Mouse (Mus musculus): ENCODE results near the gene Abhd8. TPM values are rescaled to one million over a fixed set of nuclear protein-coding genes. Genes with fewer than 3 reads are reported as not detected.

Gene Abhd8
- polyA plus RNA-seq, 1 experiment from 2014 or later, result 15.2 TPM

GRCm38 (mm10) chr8:71457659-71458270, 5.7 kb downstream of the Abhd8 start:
- ATAC-seq, result no peak
- H3K9ac ChIP-seq (ENCODE audit: low read depth, low read length), result no peak overlapping the region
- H3K4me3 ChIP-seq (ENCODE audit: low read depth, low read length), result no peak overlapping the region
- WGBS, result 83% methylated on average over 20 of the region's 20 CpGs
- H3K36me3 ChIP-seq (ENCODE audit: control insufficient read depth, insufficient read depth), result no peaks in the 10 kb centered on the region; the same call in 1 of the 2 replicates
- H3K27me3 ChIP-seq (replicated peaks; ENCODE audit: control insufficient read depth, insufficient read depth, low read length), result no peaks in the 10 kb centered on the region
- no peak for TF ChIP-seq CTCF (IDR thresholded peaks at IDR 0.05; ENCODE audit: low read depth)
- H3K4me1 ChIP-seq (replicated peaks; ENCODE audit: control insufficient read depth, insufficient read depth, low read length), result no peaks in the 10 kb centered on the region; the same call in 1 of the 2 replicates
- no peak overlapping the region for H3K27ac ChIP-seq (ENCODE audit: low read depth, low read length)
- H3K9me3 ChIP-seq (ENCODE audit: control insufficient read depth), result no peaks in the 10 kb centered on the region
- no peak overlapping the region for H3K4me2 ChIP-seq (replicated peaks; ENCODE audit: low read depth)

DNA sequence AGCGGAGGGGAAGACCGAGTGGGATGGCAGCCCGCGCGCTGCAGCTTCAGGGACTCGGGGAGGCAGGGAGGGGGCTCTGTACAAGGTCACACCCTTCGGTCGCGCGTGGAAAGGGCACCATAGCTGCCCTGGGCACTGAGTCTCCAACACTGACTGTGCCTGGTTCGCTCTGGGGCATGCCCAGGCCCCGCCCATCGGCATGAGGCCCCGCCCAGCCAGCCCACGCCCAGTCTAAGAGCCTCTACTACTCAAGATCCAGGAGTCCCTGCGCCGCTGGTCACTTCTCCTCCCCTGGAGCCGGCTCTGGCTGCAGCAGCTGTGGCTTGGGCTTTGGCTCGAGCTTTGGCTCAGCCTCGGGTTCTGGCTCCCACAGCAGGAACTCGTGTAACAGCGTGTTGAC, 6.5 kb downstream of the Abhd8 start:
- Histone ChIP-seq H3K36me3 (ENCODE audit: control insufficient read depth, insufficient read depth) (no peaks in the 10 kb centered on the region; the same call in 1 of the 2 replicates), H3K4me3 (ENCODE audit: low read depth, low read length) (no peak overlapping the region), H3K27me3 (replicated peaks; ENCODE audit: control insufficient read depth, insufficient read depth, low read length) (no peaks in the 10 kb centered on the region), H3K9ac (ENCODE audit: low read depth, low read length) (no peak overlapping the region), H3K4me1 (replicated peaks; ENCODE audit: control insufficient read depth, insufficient read depth, low read length) (no peaks in the 10 kb centered on the region), H3K4me2 (replicated peaks; ENCODE audit: low read depth) (no peak overlapping the region), H3K9me3 (ENCODE audit: control insufficient read depth) (no peaks in the 10 kb centered on the region), H3K27ac (ENCODE audit: low read depth, low read length) (no peak overlapping the region)
- no peak for ATAC-seq
- no peak for TF ChIP-seq CTCF (IDR thresholded peaks at IDR 0.05; ENCODE audit: low read depth)
- 42% methylated on average over 22 of the region's 22 CpGs for WGBS

DNA sequence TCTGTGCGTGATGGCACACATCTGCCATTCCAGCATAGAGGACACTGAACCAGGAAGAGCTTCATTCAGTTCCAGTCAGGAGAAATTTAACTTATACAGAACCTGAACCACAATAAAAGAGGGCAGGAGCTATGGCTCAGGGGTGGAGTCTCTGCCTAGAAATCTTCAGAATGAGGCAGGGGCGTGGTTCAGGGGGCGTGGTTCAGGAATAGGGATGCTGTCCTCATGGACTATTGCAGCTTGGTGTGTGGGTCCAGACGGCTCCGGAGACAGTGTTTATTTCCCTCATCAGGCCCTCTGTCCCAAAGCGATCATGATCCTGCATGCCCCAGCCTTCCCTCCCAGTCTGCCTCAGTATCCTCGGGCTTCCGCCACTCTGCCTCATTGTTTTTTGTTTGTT, 8.8 kb downstream of the Abhd8 start:
- Histone ChIP-seq H3K27ac (ENCODE audit: low read depth, low read length) (no peak overlapping the region), H3K36me3 (ENCODE audit: control insufficient read depth, insufficient read depth) (no peaks in the 10 kb centered on the region), H3K9ac (ENCODE audit: low read depth, low read length) (no peak overlapping the region), H3K4me3 (ENCODE audit: low read depth, low read length) (no peak overlapping the region), H3K9me3 (ENCODE audit: control insufficient read depth) (no peaks in the 10 kb centered on the region), H3K27me3 (replicated peaks; ENCODE audit: control insufficient read depth, insufficient read depth, low read length) (no peaks in the 10 kb centered on the region), H3K4me1 (replicated peaks; ENCODE audit: control insufficient read depth, insufficient read depth, low read length) (no peaks in the 10 kb centered on the region), H3K4me2 (replicated peaks; ENCODE audit: low read depth) (no peak overlapping the region)
- TF ChIP-seq CTCF (IDR thresholded peaks at IDR 0.05; ENCODE audit: low read depth), result no peak
- WGBS, result 71% methylated on average over 8 of the region's 8 CpGs
- ATAC-seq, result no peak

DNA sequence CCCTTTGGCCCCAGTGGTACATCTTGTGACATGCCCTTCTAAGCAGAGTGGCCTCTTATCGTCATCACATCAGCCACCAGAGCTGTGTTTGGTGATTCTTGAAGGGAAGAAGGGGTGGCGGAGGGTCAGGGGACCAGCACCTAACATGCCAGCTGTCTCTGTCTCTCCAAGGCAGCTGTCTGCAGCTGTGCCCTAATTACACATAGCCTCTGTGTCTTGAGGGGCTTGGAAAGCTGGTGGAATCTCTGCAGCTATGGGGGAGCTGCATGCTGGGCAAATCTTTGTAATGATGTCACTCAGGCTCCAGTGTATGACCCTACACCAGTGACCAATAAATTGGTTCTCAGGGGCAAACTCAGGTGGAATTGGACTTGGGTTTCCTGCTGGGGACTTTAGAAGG, 10.8 kb downstream of the Abhd8 start:
- WGBS, result 74% methylated on average over 2 of the region's 2 CpGs
- no peak for ATAC-seq
- Histone ChIP-seq H3K9me3 (ENCODE audit: control insufficient read depth) (no peaks in the 10 kb centered on the region), H3K4me1 (replicated peaks; ENCODE audit: control insufficient read depth, insufficient read depth, low read length) (no peaks in the 10 kb centered on the region), H3K27ac (ENCODE audit: low read depth, low read length) (no peak overlapping the region), H3K27me3 (replicated peaks; ENCODE audit: control insufficient read depth, insufficient read depth, low read length) (no peaks in the 10 kb centered on the region), H3K4me2 (replicated peaks; ENCODE audit: low read depth) (no peak overlapping the region), H3K4me3 (ENCODE audit: low read depth, low read length) (no peak overlapping the region), H3K9ac (ENCODE audit: low read depth, low read length) (no peak overlapping the region), H3K36me3 (ENCODE audit: control insufficient read depth, insufficient read depth) (no peaks in the 10 kb centered on the region)
- TF ChIP-seq CTCF (IDR thresholded peaks at IDR 0.05; ENCODE audit: low read depth), result no peak

DNA sequence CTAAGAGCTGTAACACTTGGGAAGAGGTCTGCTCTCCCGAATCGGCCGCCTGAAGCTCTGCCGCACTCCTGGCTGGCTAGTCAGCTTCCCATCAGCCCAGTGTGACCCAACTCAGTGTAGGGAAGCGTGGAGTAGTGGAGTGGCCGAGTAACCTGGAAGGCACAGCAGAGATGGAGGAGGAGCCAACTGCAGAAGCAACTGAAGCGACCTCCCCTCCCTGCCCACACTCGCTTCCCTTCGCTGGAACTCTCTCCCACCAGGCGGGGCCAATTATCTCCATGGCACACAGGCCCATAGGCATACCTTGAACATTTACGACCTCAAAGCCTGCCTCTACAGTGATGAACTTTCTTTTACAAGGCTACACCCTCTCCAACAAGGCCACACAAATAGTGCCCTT, 11.7 kb downstream of the Abhd8 start:
- Histone ChIP-seq H3K4me2 (replicated peaks; ENCODE audit: low read depth) (no peak overlapping the region), H3K27ac (ENCODE audit: low read depth, low read length) (no peak overlapping the region), H3K4me1 (replicated peaks; ENCODE audit: control insufficient read depth, insufficient read depth, low read length) (no peaks in the 10 kb centered on the region), H3K27me3 (replicated peaks; ENCODE audit: control insufficient read depth, insufficient read depth, low read length) (no peaks in the 10 kb centered on the region), H3K4me3 (ENCODE audit: low read depth, low read length) (no peak overlapping the region), H3K9ac (ENCODE audit: low read depth, low read length) (no peak overlapping the region), H3K9me3 (ENCODE audit: control insufficient read depth) (no peaks in the 10 kb centered on the region), H3K36me3 (ENCODE audit: control insufficient read depth, insufficient read depth) (no peaks in the 10 kb centered on the region)
- 40% methylated on average over 11 of the region's 11 CpGs for WGBS
- no peak for TF ChIP-seq CTCF (IDR thresholded peaks at IDR 0.05; ENCODE audit: low read depth)
- ATAC-seq, result no peak

- ATAC-seq, result no peak
- 68% methylated on average over 4 of the region's 4 CpGs for WGBS
- Histone ChIP-seq H3K27ac (ENCODE audit: low read depth, low read length) (no peak overlapping the region), H3K36me3 (ENCODE audit: control insufficient read depth, insufficient read depth) (no peaks in the 10 kb centered on the region), H3K4me2 (replicated peaks; ENCODE audit: low read depth) (no peak overlapping the region), H3K4me1 (replicated peaks; ENCODE audit: control insufficient read depth, insufficient read depth, low read length) (no peaks in the 10 kb centered on the region), H3K9me3 (ENCODE audit: control insufficient read depth) (no peaks in the 10 kb centered on the region), H3K27me3 (replicated peaks; ENCODE audit: control insufficient read depth, insufficient read depth, low read length) (no peaks in the 10 kb centered on the region), H3K9ac (ENCODE audit: low read depth, low read length) (no peak overlapping the region), H3K4me3 (ENCODE audit: low read depth, low read length) (no peak overlapping the region)
- no peak for TF ChIP-seq CTCF (IDR thresholded peaks at IDR 0.05; ENCODE audit: low read depth)
Observed at GRCm38 (mm10) chr8:71451337-71451736, 12.1 kb downstream of the Abhd8 start.

- 83% methylated on average over 7 of the region's 7 CpGs for WGBS
- Histone ChIP-seq H3K27ac (ENCODE audit: low read depth, low read length) (no peak overlapping the region), H3K4me1 (replicated peaks; ENCODE audit: control insufficient read depth, insufficient read depth, low read length) (no peaks in the 10 kb centered on the region), H3K4me2 (replicated peaks; ENCODE audit: low read depth) (no peak overlapping the region), H3K27me3 (replicated peaks; ENCODE audit: control insufficient read depth, insufficient read depth, low read length) (no peaks in the 10 kb centered on the region), H3K9me3 (ENCODE audit: control insufficient read depth) (no peaks in the 10 kb centered on the region), H3K9ac (ENCODE audit: low read depth, low read length) (no peak overlapping the region), H3K36me3 (ENCODE audit: control insufficient read depth, insufficient read depth) (no peaks in the 10 kb centered on the region), H3K4me3 (ENCODE audit: low read depth, low read length) (no peak overlapping the region)
- no peak for TF ChIP-seq CTCF (IDR thresholded peaks at IDR 0.05; ENCODE audit: low read depth)
- no peak for ATAC-seq
Observed at GRCm38 (mm10) chr8:71445096-71445495, 18.4 kb downstream of the Abhd8 start.
